Mouse (Mus musculus) kidney, adult 8-10 months (tissue): ENCODE data around the gene Tmod4.
"Not testable (repeated sequence)": the region's sequence is repeated elsewhere in the genome, so short reads cannot be mapped to it uniquely, and the experiment has no call there.

Experiments used
- DNase-seq, 2 experiments: peaks; one replicate each; pipeline ENCODE4 v3.0.0; 2022

The Tmod4 gene

GRCm38 (mm10) chr3:95124246-95124645 is at the start of gene Tmod4:
Gene Tmod4 (plus strand): TSS chr3:95124476.
- no peak for DNase-seq

GRCm38 (mm10) chr3:95088071-95088470 is 36.2 kb upstream of the Tmod4 start:
- DNase-seq, result no peak

GRCm38 (mm10) chr3:95100854-95101253 is 23.4 kb upstream of the Tmod4 start:
- DNase-seq, result no peak

GRCm38 (mm10) chr3:95105121-95105520 is 19.2 kb upstream of the Tmod4 start:
- DNase-seq, result no peak

GRCm38 (mm10) chr3:95105586-95106337 is 18.5 kb upstream of the Tmod4 start:
- no peak for DNase-seq

GRCm38 (mm10) chr3:95106338-95107117 is 17.7 kb upstream of the Tmod4 start, which contains the start of gene Pip5k1a:
Gene Pip5k1a (minus strand): TSS chr3:95106930.
- DNase-seq, result peak; percentile 95 to 97

GRCm38 (mm10) chr3:95107308-95107707 is 17.0 kb upstream of the Tmod4 start:
- not testable (repeated sequence) for DNase-seq

GRCm38 (mm10) chr3:95107898-95108297 is 16.4 kb upstream of the Tmod4 start:
- DNase-seq, result no peak

- peak; percentile 88 to 92 for DNase-seq
Observed at GRCm38 (mm10) chr3:95110911-95111726, 13.2 kb upstream of the Tmod4 start, which contains the start of gene Vps72. Gene Vps72 (plus strand): TSS chr3:95111022.

- no peak for DNase-seq
Observed at GRCm38 (mm10) chr3:95112760-95113159, 11.5 kb upstream of the Tmod4 start.

GRCm38 (mm10) chr3:95117751-95118150 is 6.5 kb upstream of the Tmod4 start:
- no peak for DNase-seq

- DNase-seq, result no peak
Observed at GRCm38 (mm10) chr3:95121580-95121979, 2.7 kb upstream of the Tmod4 start.

GRCm38 (mm10) chr3:95124972-95125371 is 696 bp downstream of the Tmod4 start:
- DNase-seq, result no peak

GRCm38 (mm10) chr3:95129226-95129651 is 5.0 kb downstream of the Tmod4 start:
- peak; percentile 80 to 83 for DNase-seq

GRCm38 (mm10) chr3:95130081-95130480 is 5.8 kb downstream of the Tmod4 start:
- peak; percentile 29 to 58 for DNase-seq

GRCm38 (mm10) chr3:95132389-95132788 is 8.1 kb downstream of the Tmod4 start:
- not testable (repeated sequence) for DNase-seq

GRCm38 (mm10) chr3:95133176-95133575 is 8.9 kb downstream of the Tmod4 start:
- DNase-seq, result no peak

GRCm38 (mm10) chr3:95133680-95134101 is 9.4 kb downstream of the Tmod4 start, which contains the start of the genes Scnm1 and Lysmd1:
Gene Scnm1 (minus strand): TSS chr3:95134011.
Gene Lysmd1 (plus strand): TSS chr3:95134088.
- peak; percentile 93 to 97 for DNase-seq

- DNase-seq, result not testable (repeated sequence)
Observed at GRCm38 (mm10) chr3:95134133-95134532, 9.9 kb downstream of the Tmod4 start.

GRCm38 (mm10) chr3:95135023-95135422 is 10.7 kb downstream of the Tmod4 start:
- DNase-seq, result peak; percentile 79 to 81

GRCm38 (mm10) chr3:95135433-95136052 is 11.3 kb downstream of the Tmod4 start:
- DNase-seq, result no peak

- DNase-seq, result no peak
Observed at GRCm38 (mm10) chr3:95136336-95136735, 12.1 kb downstream of the Tmod4 start.
